Mouse (Mus musculus) spleen, adult 2 months (tissue): Measurements from ENCODE around the gene AL732309.1.

ENCODE experiments used
- CTCF ChIP-seq: fragments of 200-500 bp; IDR thresholded peaks from 2 replicates; pipeline ENCODE4 v1.5.1; 2011; ENCODE audit warnings: mild to moderate bottlenecking, inconsistent platforms; ENCODE audit not compliant: insufficient read depth, insufficient read length, insufficient replicate concordance; ENCODE audit errors: extremely low read depth
- POLR2A ChIP-seq: fragments of 200-500 bp; IDR thresholded peaks from 2 replicates; pipeline ENCODE4 v1.6.1; 2011; ENCODE audit warnings: low read depth, low read length, inconsistent platforms

DNA sequence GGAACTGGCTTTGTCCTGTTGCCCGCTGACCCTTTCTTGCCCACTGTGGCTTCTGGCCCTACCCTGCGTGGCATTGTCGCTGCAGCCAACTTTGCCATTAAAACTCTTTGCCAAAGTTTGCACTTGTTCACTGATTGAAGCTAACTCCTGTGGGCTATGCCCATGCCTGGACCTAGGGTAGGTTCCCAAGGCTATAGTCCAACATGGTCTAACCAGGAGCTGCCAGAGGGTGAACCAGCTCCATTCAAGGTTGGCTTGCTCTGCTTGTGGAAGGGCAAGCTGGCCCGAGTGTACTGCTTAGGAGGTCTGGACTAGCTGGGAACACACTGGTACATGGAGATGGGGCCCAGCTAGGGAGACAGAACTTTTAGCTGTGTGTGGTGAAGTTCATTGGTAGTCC, 2.5 kb downstream of the AL732309.1 start:
- no peak for TF ChIP-seq CTCF
- no peak for TF ChIP-seq POLR2A
